Mouse (Mus musculus) embryonic fibroblast, embryonic 13.5 days (primary cell): ENCODE data around the gene Adam19. TPM values are rescaled to one million over a fixed set of nuclear protein-coding genes. Genes with fewer than 3 reads are reported as not detected.

ENCODE experiments used
- H3K27ac ChIP-seq: 2 replicates; pipeline ENCODE4 v1.5.1; 2012; ENCODE audit warnings: low read length, control low read depth, inconsistent platforms; ENCODE audit not compliant: insufficient read depth
- H3K4me1 ChIP-seq: 2 replicates; pipeline ENCODE4 v1.6.1; 2011; ENCODE audit warnings: low read length; ENCODE audit not compliant: control insufficient read depth, insufficient read depth
- H3K4me3 ChIP-seq: 2 replicates; pipeline ENCODE4 v1.5.1; 2011; ENCODE audit warnings: mild to moderate bottlenecking, control low read depth, low read length; ENCODE audit not compliant: insufficient read depth
- CTCF ChIP-seq: IDR thresholded peaks from 2 replicates; pipeline ENCODE4 v1.5.1; 2011; ENCODE audit warnings: mild to moderate bottlenecking, control low read depth, low read length, moderate library complexity, borderline replicate concordance; ENCODE audit not compliant: insufficient read depth
- polyA plus RNA-seq: library from polyadenylated mRNA; stranded (reverse); fragments of >200 nt; gene quantifications from 2 replicates; pipeline ENCODE4 v1.2.4, GENCODE M21; 2011; ENCODE audit warnings: low read depth; ENCODE audit not compliant: missing spikeins, insufficient read length

The Adam19 gene
- polyA plus RNA-seq, 1 experiment = 91.6 TPM

DNA sequence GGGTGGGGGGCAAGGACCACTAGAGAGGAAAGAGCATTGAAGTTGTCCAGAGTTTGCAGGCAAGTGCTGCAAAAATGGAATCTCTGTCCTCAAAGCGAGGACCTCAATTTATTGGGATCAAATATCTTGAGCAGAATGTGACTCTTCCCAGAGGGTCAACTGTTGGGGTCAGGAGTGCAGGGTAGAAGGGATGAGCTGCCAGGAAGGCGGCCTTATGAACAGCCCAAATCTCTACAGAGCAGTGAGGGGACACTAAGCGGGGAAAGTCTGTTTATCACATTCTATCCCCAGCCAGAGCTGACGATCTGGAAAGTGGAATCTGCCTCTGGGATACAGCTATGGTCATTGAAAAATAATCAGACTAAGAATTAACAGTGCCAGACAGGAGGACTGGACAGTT, 138.4 kb downstream of the Adam19 start:
- Histone ChIP-seq H3K4me3 (no peak overlapping the region), H3K4me1 (no peaks in the 10 kb centered on the region), H3K27ac (no peak overlapping the region)
- TF ChIP-seq CTCF = no peak

Other genes starting within 250 kb of the Adam19 start
- 106 and 109 TPM in 2 replicates for gene Clint1, start 203.9 kb upstream of the Adam19 start, polyA plus RNA-seq
- 6.8 and 7.9 TPM in 2 replicates for gene Lsm11, start 111.1 kb upstream of the Adam19 start, polyA plus RNA-seq
- gene Thg1l, start 100.5 kb upstream of the Adam19 start, polyA plus RNA-seq = 16.9 and 18.0 TPM in 2 replicates
- not detected in 2 replicates for gene Sox30, start 75.7 kb upstream of the Adam19 start, polyA plus RNA-seq
- 3.0 and 15.8 TPM in 2 replicates for gene Gm12166, start 3.7 kb upstream of the Adam19 start, polyA plus RNA-seq
- 8.6 and 15.5 TPM in 2 replicates for gene Nipal4, start 110.5 kb downstream of the Adam19 start, polyA plus RNA-seq
- gene Fndc9, start 179.5 kb downstream of the Adam19 start, polyA plus RNA-seq = not detected in 2 replicates